Comparison of ENCODE assay signal across 7 mouse cellular contexts in genomic region chr7:25718788-25719417, GRCm38 (mm10). TPM values are rescaled to one million over a fixed set of nuclear protein-coding genes. Genes with fewer than 3 reads are reported as not detected.
A peak's percentile ranks its signal among the peaks of the same experiment; 100 is the strongest.
DNase-seq lines count a peak whose midpoint lies in the region; ATAC-seq lines count a peak whose summit lies in the region.

TSS of gene Ccdc97 (minus strand) at chr7:25719088.

- peaks cover 13% of the 10 kb centered on the region; the same call in 1 of the 2 replicates for H3K4me1 ChIP-seq in intestine, embryonic 15.5 days (replicated peaks)
- peaks cover 18% of the 10 kb centered on the region for H3K4me1 ChIP-seq in midbrain, embryonic 10.5 days

- no peaks in the 10 kb centered on the region for H3K9me3 ChIP-seq in intestine, embryonic 15.5 days
- no peaks in the 10 kb centered on the region for H3K9me3 ChIP-seq in midbrain, embryonic 10.5 days (replicated peaks)

- DNase-seq in adrenal gland, adult 2 months, result peak; percentile 95
- peak; percentile 88 for DNase-seq in embryo, embryonic 11.5 days (ENCODE audit: low read depth, low spot score)
- DNase-seq in gastrocnemius, postnatal 36 days, result peak; percentile 90 to 91
- DNase-seq in left cerebral cortex, postnatal 25 days (ENCODE audit: low spot score in 2 of 2), result peak; percentile 96 to 98
- peak; percentile 89 for DNase-seq in midbrain, embryonic 10.5 days (ENCODE audit: low spot score)
- DNase-seq in right cerebral cortex, postnatal 4 days, result peak; percentile 89

- peak within 1 kb of the TSS; percentile 64 for H3K27ac ChIP-seq in intestine, embryonic 15.5 days
- H3K27ac ChIP-seq in midbrain, embryonic 10.5 days (replicated peaks), result peak within 1 kb of the TSS; percentile 87

- WGBS in intestine, embryonic 15.5 days, result 3% methylated on average over 32 of the region's 32 CpGs
- 4% methylated on average over 32 of the region's 32 CpGs for WGBS in midbrain, embryonic 10.5 days

- peaks cover 43% of the 10 kb centered on the region for H3K36me3 ChIP-seq in intestine, embryonic 15.5 days
- peaks cover 64% of the 10 kb centered on the region for H3K36me3 ChIP-seq in midbrain, embryonic 10.5 days

- H3K9ac ChIP-seq in intestine, embryonic 15.5 days, result peak within 1 kb of the TSS; percentile 64

- peak within 1 kb of the TSS; percentile 62 for H3K4me2 ChIP-seq in intestine, embryonic 15.5 days (replicated peaks)

- intact Hi-C loops in gastrocnemius, postnatal 36 days (cut with DNase I), result no loop called here
- intact Hi-C loops in left cerebral cortex, postnatal 25 days (cut with DNase I), result no loop called here

- H3K27me3 ChIP-seq in intestine, embryonic 15.5 days (replicated peaks), result no peaks in the 10 kb centered on the region
- H3K27me3 ChIP-seq in midbrain, embryonic 10.5 days (ENCODE audit: low read depth, poor library complexity, severe bottlenecking), result no peaks in the 10 kb centered on the region

- H3K4me3 ChIP-seq in intestine, embryonic 15.5 days (replicated peaks), result peak within 1 kb of the TSS; percentile 61
- H3K4me3 ChIP-seq in midbrain, embryonic 10.5 days, result peak within 1 kb of the TSS; percentile 78

- ATAC-seq in intestine, embryonic 15.5 days, result peak; percentile 89

RNA-seq across cellular contexts. Expression of gene Ccdc97, which starts in this region (rescaled TPM):
- 10 to 100 TPM; 47.4 to 50.9 TPM for total RNA-seq in adrenal gland, adult 2 months (2021)
- polyA plus RNA-seq in adrenal gland, adult 2 months (2012; rRNA removed), result 90.9 and 95.2 TPM in 2 replicates
- 10 to 100 TPM; 37.2 to 38.2 TPM for total RNA-seq in gastrocnemius, postnatal 36 days (2021)
- polyA plus RNA-seq in intestine, embryonic 15.5 days (2015; fragmentation: Nextera tagmentation; extraction: Ambion mirVana), result 18.5 and 19.3 TPM in 2 replicates
- total RNA-seq in left cerebral cortex, postnatal 25 days (2021), result 10 to 100 TPM; 61.8 to 70.1 TPM
- 30.1 and 33.3 TPM in 2 replicates for polyA plus RNA-seq in midbrain, embryonic 10.5 days (2016; fragmentation: Nextera tagmentation; extraction: Ambion mirVana)

Comparison
In these comparisons a context has a peak if more than half of its experiments do, and no peak if none do; other contexts are left out.
1. Peak in every context shown above with its lines: DNase-seq, ATAC-seq, H3K4me3 ChIP-seq and H3K27ac ChIP-seq.